Mouse (Mus musculus) MEL (cell line): ENCODE measurements around the gene Tal1.

Source experiments
- CHD1 ChIP-seq: IDR thresholded peaks from 2 replicates; pipeline ENCODE4 v1.6.1; 2012; ENCODE audit warnings: low read depth, mild to moderate bottlenecking, inconsistent platforms, low read length, improper control_type of control experiment
- E2F4 ChIP-seq: IDR thresholded peaks from 2 replicates; pipeline ENCODE4 v1.6.1; 2011; ENCODE audit warnings: low read depth, low read length, improper control_type of control experiment, borderline replicate concordance
- EP300 ChIP-seq, 2 experiments: IDR thresholded peaks; 2 replicates each; pipeline ENCODE4 v1.6.1; 2011; ENCODE audit warnings: improper control_type of control experiment in 2 of 2, low read length in 2 of 2, low read depth in 1 of 2, mild to moderate bottlenecking in 1 of 2
- ETS1 ChIP-seq: IDR thresholded peaks from 2 replicates; pipeline ENCODE4 v1.6.1; 2012; ENCODE audit warnings: low read depth, mild to moderate bottlenecking, inconsistent platforms, low read length, improper control_type of control experiment, moderate library complexity
- GATA1 ChIP-seq: IDR thresholded peaks from 2 replicates; pipeline ENCODE4 v1.6.1; 2011; ENCODE audit warnings: low read depth, low read length, improper control_type of control experiment
- MAFK ChIP-seq: IDR thresholded peaks from 2 replicates; pipeline ENCODE4 v1.6.1; 2011; ENCODE audit warnings: low read depth, mild to moderate bottlenecking, low read length, improper control_type of control experiment, borderline replicate concordance
- MEF2A ChIP-seq: IDR thresholded peaks from 2 replicates; pipeline ENCODE4 v1.6.1; 2014; ENCODE audit warnings: low read depth, mild to moderate bottlenecking, inconsistent platforms, low read length, improper control_type of control experiment; ENCODE audit not compliant: poor library complexity, insufficient replicate concordance, severe bottlenecking; ENCODE audit errors: extremely low read depth
- POLR2AphosphoS5 ChIP-seq: IDR thresholded peaks from 2 replicates; pipeline ENCODE4 v1.6.1; 2012; ENCODE audit warnings: low read depth, borderline replicate concordance, mild to moderate bottlenecking, inconsistent platforms, low read length, moderate library complexity, mixed read lengths
- SIN3A ChIP-seq: IDR thresholded peaks from 2 replicates; pipeline ENCODE4 v1.6.1; 2012; ENCODE audit warnings: low read length, improper control_type of control experiment, inconsistent platforms
- TAL1 ChIP-seq: IDR thresholded peaks from 2 replicates; pipeline ENCODE4 v1.6.1; 2012; ENCODE audit warnings: mild to moderate bottlenecking, inconsistent platforms, low read length, moderate library complexity, mixed read lengths
- TCF12 ChIP-seq: IDR thresholded peaks from 2 replicates; pipeline ENCODE4 v1.6.1; 2014; ENCODE audit warnings: low read depth, mild to moderate bottlenecking, inconsistent platforms, low read length, improper control_type of control experiment, moderate library complexity
- UBTF ChIP-seq: IDR thresholded peaks from 2 replicates; pipeline ENCODE4 v1.6.1; 2012; ENCODE audit warnings: low read depth, mild to moderate bottlenecking, inconsistent platforms, low read length, improper control_type of control experiment, moderate library complexity, borderline replicate concordance; ENCODE audit not compliant: insufficient read depth
- ZKSCAN1 ChIP-seq: IDR thresholded peaks from 2 replicates; pipeline ENCODE4 v1.6.1; 2012; ENCODE audit warnings: low read depth, mild to moderate bottlenecking, inconsistent platforms, low read length, improper control_type of control experiment, moderate library complexity
- ZMIZ1 ChIP-seq: IDR thresholded peaks from 2 replicates; pipeline ENCODE4 v1.6.1; 2012; ENCODE audit warnings: low read depth, mild to moderate bottlenecking, inconsistent platforms, low read length, improper control_type of control experiment, moderate library complexity

GRCm38 (mm10) chr4:115059871-115060270, 3.6 kb downstream of the Tal1 start:
- TF ChIP-seq MEF2A (no peak), E2F4 (no peak), TCF12 (peak; percentile 11; the same call in 1 of the 2 replicates), POLR2AphosphoS5 (no peak), GATA1 (no peak), EP300 (IDR thresholded peaks at IDR 0.05; ENCODE audit: low read depth in 1 of 2, low read length in 2 of 2) (no peak), ZKSCAN1 (no peak), TAL1 (no peak), UBTF (no peak), ZMIZ1 (no peak), CHD1 (no peak), MAFK (no peak), SIN3A (peak; percentile 14; the same call in 1 of the 2 replicates), ETS1 (no peak)
